Mouse (Mus musculus) left cerebral cortex, adult 11 months (tissue): ENCODE results near the gene Fgf4.
"Not testable (repeated sequence)": the region's sequence is repeated elsewhere in the genome, so short reads cannot be mapped to it uniquely, and the experiment has no call there.

Experiments used
- DNase-seq: peaks from one replicate; pipeline ENCODE4 v3.0.0; 2022; ENCODE audit warnings: low spot score

Gene Fgf4

GRCm38 (mm10) chr7:144867161-144867560 is 20.0 kb downstream of the Fgf4 start:
- DNase-seq = no peak

- DNase-seq = no peak
These were observed 20.4 kb downstream of the Fgf4 start for GRCm38 (mm10) chr7:144867602-144868001.

DNA sequence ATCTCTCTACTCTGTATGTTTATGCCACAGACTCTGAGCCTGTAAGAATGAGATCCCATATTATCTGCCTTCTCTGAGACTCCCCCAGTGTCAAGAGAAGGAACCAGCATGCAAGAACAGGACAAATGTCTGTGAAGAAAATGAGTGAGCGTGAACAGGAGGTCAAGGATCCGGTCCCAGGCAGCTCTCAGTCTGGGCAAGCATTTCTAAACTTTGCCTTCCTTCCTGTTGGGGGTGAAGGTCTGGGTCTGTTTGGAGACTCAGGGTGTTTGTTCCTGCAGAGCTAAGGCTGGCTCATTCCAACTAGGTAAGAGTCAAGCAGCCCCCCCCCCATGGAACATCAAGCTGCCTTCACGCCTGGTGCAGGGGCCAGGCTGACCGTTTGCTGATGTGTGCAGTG is 25.3 kb downstream of the Fgf4 start:
- no peak for DNase-seq

- DNase-seq = no peak
These were observed 26.0 kb downstream of the Fgf4 start for GRCm38 (mm10) chr7:144873160-144873559.

DNA sequence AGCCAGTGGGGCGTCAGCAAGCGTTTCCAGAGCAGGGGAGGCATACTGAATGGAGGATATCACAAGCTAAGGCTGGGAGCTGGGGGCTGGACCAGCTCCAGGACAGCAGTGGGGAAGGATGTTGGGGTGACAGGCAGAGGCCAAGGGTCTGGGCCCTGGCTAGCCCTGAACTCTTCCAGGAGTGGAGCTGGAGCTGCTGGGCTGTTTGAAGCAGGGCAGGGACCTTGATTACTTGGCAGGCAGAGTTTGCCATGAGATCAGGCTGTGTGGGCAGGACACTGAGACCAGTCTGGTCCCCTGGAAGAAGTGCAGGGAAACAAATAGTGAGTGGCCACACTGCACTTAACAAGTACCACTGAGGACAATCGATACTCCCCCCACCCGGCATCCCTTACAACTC is 27.1 kb downstream of the Fgf4 start:
- DNase-seq = no peak

DNA sequence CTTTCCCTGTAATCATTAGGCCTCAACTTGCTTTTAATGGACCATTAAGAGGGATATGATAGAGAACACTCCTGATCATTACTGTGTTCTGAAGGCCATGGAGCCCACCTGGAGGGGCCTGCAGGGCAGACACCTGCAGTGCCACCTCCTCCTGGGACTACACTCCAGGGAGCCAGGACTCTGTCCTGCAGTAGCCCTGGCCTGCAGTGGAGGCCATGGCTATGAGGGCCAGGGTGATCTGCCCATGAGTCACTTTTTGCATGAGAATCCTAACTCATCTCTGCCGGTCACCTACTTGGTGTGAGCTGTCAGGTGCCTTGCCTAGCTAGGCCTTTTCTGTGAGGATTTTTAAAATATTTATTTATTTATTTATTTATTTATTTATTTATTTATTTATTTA is 31.2 kb downstream of the Fgf4 start:
- DNase-seq = no peak

DNA sequence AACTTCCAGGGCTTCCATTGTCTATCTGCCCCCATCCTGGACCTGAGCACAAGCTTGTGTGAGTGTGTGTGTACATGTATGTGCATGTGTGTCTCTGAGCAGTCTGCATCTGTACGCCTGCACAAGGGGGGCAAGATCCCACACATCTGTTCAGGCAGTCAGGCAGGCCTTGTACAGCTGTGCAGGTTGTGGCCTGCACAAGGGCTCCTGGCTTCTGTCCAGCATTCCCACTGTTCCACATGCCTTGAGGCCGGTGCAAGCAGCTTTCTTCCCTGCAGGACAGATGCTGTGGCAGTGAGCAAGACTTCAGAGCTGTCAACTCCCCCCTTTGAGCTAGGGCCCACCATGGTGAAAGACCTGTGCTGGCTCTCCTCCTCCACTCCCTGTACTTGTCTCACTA is 35.9 kb downstream of the Fgf4 start:
- no peak for DNase-seq

DNA sequence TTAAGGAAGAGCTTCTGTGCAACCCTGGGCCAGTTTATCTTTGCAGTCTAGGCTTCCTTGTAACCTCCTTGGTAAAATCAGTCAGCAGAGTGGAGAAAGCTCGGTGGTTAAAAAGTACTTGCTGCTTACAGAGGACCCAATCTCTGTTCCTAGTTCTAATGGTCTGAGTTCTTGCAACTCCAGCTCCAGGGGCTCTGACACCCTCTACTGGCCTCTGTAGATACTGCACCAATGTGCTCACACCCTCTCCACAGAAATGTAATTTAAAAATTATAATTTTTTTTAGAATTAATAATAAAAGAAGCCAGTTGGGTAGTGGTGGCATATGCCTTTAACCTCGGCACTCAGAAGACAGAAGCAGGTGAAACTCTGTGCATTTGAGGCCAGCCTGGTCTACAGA is 40.5 kb downstream of the Fgf4 start:
- DNase-seq = no peak

DNA sequence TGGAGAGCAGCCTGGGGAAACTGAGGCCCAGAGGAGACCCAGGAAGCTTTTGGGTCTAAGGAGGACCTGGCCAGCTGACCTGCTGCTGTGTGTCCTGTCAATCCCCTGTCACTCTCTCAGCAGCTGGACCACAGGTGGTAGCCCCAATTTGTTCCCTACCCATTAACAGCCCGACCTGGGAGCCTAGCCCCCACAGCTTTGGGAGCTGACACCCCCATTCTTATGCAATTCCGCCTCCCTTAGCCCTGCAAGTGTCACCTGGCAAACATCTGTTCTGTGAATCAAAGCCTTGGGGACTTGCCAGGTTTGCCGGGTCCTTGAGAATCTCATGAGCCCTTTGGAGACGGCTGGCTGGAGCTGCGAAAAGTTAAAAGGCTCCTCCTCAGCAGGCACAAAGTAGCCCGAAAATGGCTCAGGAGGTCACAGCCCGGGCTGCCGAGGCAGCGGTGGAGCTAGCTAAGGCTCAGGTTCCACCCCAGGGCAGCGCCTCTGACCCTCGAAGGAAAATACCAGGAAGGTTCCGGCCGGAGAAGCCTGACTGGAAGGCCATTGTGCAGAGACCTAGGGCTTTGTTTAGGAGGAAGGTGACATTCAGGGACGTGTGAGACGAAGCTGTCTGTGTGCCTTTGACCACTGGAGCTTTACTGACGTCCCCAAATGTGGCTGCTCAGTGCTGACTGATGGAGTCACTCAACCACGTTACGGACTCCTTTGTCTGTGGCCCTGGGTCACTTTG is 41.6 kb downstream of the Fgf4 start:
- DNase-seq = no peak

DNA sequence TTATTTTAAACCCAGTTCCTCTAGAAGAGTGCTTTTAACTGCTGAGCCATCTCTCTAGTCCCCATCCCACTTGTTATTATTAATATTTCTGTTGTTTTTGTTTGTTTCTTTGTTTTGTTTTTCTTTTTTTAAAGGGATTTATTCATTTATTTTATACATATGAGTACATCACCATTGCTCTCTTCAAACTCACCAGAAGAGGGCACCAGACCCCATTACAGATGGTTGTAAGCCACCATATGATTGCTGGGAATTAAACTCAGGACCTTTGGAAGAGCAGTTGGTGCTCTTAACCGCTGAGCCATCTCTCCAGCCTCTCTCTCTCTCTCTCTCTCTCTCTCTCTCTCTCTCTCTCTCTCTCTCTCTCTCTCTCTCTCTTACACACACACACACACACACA is 43.5 kb downstream of the Fgf4 start:
- not testable (repeated sequence) for DNase-seq

DNA sequence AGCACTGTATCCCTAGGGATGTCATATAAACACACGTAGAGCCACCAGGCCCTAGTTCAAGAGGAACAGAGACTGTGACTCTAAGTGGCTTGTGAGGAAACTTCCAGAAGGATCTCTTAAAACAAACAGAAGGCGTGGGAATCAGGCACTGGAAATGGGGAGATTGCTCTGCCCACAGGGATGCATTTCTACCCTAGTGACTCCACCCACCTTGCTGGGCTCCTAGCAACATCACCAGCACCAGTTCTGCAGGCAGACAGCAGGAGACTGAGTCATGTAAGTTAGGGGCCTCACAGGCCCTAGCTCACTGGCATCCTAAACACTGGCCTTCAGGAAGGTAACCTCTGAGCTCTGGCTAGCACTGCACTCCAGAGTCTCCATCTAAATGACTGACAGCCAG is 44.7 kb downstream of the Fgf4 start:
- DNase-seq = no peak

GRCm38 (mm10) chr7:144892322-144892721 is 45.2 kb downstream of the Fgf4 start:
- DNase-seq = no peak

DNA sequence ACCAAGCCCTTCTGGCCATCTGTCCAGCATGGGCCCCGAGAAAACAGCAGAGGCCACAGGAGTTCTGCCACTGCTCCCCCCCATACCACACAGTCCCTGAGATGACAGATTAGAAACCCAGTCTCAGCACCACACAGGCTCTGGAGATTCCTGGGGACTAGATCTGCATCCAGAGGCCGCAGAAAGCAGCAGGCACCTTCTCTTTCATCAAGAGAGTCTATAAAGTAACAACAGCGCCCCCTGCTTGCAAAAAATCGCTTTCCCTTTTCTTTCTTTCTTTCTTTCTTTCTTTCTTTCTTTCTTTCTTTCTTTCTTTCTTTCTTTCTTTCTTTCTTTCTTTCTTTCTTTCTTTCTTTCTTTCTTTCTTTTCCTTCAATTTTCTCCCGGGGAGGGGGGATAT is 47.0 kb downstream of the Fgf4 start:
- no peak for DNase-seq

GRCm38 (mm10) chr7:144894706-144895105 is 47.5 kb downstream of the Fgf4 start:
- DNase-seq = no peak

DNA sequence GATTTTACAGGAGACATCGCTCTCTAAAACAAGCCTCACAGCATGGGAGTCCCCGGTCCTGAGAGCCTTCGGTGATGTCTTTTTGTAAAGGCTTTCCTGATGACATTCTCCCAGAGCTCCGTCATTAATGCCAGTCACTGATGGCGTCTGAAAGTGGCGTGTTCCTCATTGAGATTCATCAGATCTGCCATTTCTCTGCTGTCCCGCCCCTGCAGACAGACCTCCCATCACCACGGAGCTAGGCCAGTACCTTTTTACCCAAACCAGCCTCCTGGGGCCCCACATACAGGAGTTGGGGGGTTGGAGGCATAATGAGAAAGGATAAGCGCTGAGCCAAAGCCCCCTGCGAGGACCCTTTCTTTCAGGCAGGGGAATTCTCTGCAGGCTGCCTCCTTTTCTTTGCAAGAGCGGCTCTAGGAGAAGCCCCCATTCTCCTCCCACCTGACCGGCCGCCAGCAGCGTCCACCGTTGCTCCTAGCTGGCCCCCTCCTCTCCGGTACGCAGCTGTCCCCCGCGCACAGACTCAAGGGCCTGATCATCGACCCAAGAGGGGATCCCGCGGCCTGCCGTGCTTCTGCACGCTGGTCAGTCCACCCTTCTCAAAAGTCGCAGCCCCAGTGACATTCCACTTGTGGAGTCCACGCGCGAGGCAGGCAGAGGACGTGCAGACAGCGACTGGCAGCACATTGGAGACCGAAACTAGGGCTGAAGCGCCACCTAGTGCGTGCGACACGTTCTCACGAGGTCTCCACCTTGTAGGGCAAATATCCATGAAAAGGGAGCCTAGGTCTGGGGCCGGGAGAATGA is 48.3 kb downstream of the Fgf4 start:
- DNase-seq = no peak

GRCm38 (mm10) chr7:144896294-144897218 is 49.4 kb downstream of the Fgf4 start, which contains the start of gene Fgf15:
TSS of gene Fgf15 (plus strand) at chr7:144896531.
- no peak for DNase-seq

GRCm38 (mm10) chr7:144898506-144898905 is 51.3 kb downstream of the Fgf4 start:
- DNase-seq = no peak

DNA sequence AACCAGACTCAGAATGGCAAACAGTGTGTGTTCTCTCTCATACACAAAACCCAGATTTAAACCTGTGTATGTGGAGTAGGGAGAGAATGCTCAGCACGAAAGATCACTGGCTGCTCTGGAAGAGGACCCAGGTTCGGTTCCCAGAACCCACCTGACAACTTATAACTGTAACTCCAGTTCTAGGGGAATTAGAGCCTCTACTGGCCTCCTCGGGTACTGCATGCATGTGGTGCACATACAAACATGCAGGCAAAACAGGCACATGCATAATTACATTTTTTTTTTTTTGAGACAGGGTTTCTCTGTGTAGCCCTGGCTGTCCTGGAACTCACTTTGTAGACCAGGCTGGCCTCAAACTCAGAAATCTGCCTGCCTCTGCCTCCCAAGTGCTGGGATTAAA is 58.3 kb downstream of the Fgf4 start:
- DNase-seq = not testable (repeated sequence)

- no peak for DNase-seq
These were observed 59.7 kb downstream of the Fgf4 start for GRCm38 (mm10) chr7:144906708-144907397.

GRCm38 (mm10) chr7:144907793-144908192 is 60.6 kb downstream of the Fgf4 start:
- no peak for DNase-seq

- DNase-seq = peak; percentile 42
These were observed 61.5 kb downstream of the Fgf4 start for GRCm38 (mm10) chr7:144908705-144909104.

DNA sequence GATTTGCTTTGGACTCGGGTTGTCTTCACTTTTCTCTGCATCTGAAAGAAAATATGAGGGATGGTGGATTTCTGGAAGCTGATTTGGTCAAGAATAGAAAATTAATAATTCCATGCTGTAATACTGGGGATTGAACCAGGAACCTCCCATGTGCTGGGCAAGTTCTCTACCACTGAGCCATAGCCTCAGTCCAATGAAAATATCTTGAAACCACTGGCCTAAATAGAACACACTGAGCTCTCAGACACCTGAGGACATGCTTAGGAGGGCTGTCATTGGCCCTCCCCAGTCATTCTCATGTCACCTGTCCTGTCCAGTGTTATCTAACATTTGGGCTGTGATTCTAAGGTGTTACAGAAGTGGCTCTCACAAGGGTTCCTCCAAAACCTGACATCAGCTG is 64.0 kb downstream of the Fgf4 start:
- DNase-seq = no peak
